Mouse (Mus musculus) embryonic facial prominence, embryonic 13.5 days (tissue): Measurements from ENCODE around the gene Pcp4l1. TPM values are rescaled to one million over a fixed set of nuclear protein-coding genes. Genes with fewer than 3 reads are reported as not detected.
A peak's percentile ranks its signal among the peaks of the same experiment; 100 is the strongest.

ENCODE experiments used
- ATAC-seq: fragments of 200-750 bp; cut with Nextera tagmentation; 2 replicates; pipeline ENCODE4 v1.8.0; 2017; ENCODE audit warnings: low read depth; ENCODE audit not compliant: insufficient number of reproducible peaks, insufficient read depth, low FRiP score, low TSS enrichment
- H3K27ac ChIP-seq: fragments of 300-500 bp; sonication (generic); 2 replicates; pipeline ENCODE4 v1.5.1; 2015; ENCODE audit warnings: moderate library complexity, mild to moderate bottlenecking, inconsistent platforms
- H3K27me3 ChIP-seq: fragments of 300-500 bp; sonication (generic); 2 replicates; pipeline ENCODE4 v1.6.1; 2015; ENCODE audit warnings: mild to moderate bottlenecking, inconsistent platforms
- H3K36me3 ChIP-seq: fragments of 300-500 bp; sonication (generic); 2 replicates; pipeline ENCODE4 v1.6.1; 2015; ENCODE audit warnings: mild to moderate bottlenecking, inconsistent platforms
- H3K4me1 ChIP-seq: fragments of 300-500 bp; sonication (generic); 2 replicates; pipeline ENCODE4 v1.6.1; 2015; ENCODE audit warnings: inconsistent platforms
- H3K4me2 ChIP-seq: fragments of 300-500 bp; sonication (generic); 2 replicates; pipeline ENCODE4 v1.6.1; 2015; ENCODE audit warnings: moderate library complexity, mild to moderate bottlenecking, inconsistent platforms
- H3K4me3 ChIP-seq: fragments of 300-500 bp; sonication (generic); 2 replicates; pipeline ENCODE4 v1.5.1; 2015; ENCODE audit warnings: mild to moderate bottlenecking, inconsistent platforms
- H3K9ac ChIP-seq: fragments of 300-500 bp; sonication (generic); 2 replicates; pipeline ENCODE4 v1.6.1; 2015; ENCODE audit warnings: mild to moderate bottlenecking, inconsistent platforms
- H3K9me3 ChIP-seq: fragments of 300-500 bp; sonication (generic); 2 replicates; pipeline ENCODE4 v1.6.1; 2016; ENCODE audit warnings: inconsistent platforms
- WGBS: fragments of 180-500 bp; shearing (Covaris S2); methylation state at CpG from one replicate; pipeline ENCODE4 v1.1.7; 2015; ENCODE audit warnings: mixed read lengths; 5-methylcytosine and 5-hydroxymethylcytosine counted together
- polyA plus RNA-seq: library from polyadenylated mRNA; unstranded; fragments of >200 nt; fragmentation: Nextera tagmentation; extraction: Ambion mirVana; gene quantifications from 2 replicates; pipeline ENCODE4 v1.2.1, GENCODE M21; 2015

The Pcp4l1 gene
- polyA plus RNA-seq, 1 experiment from 2014 or later, result 25.2 TPM

- no peak overlapping the region for H3K4me2 ChIP-seq
- peaks cover 5% of the 10 kb centered on the region; the same call in 1 of the 2 replicates for H3K4me1 ChIP-seq
- no peak for ATAC-seq
- H3K9ac ChIP-seq, result no peak overlapping the region
- H3K4me3 ChIP-seq, result no peak overlapping the region
- no peaks in the 10 kb centered on the region; the same call in 1 of the 2 replicates for H3K27me3 ChIP-seq
- H3K27ac ChIP-seq, result 0 out of 2 replicates have a peak overlapping the region, but pooled peaks have one; percentile 44
- WGBS, result 59% methylated on average over 3 of the region's 3 CpGs
- no peaks in the 10 kb centered on the region for H3K9me3 ChIP-seq
- no peaks in the 10 kb centered on the region for H3K36me3 ChIP-seq
Measured at GRCm38 (mm10) chr1:171183620-171184019, 12.4 kb downstream of the Pcp4l1 start.

DNA sequence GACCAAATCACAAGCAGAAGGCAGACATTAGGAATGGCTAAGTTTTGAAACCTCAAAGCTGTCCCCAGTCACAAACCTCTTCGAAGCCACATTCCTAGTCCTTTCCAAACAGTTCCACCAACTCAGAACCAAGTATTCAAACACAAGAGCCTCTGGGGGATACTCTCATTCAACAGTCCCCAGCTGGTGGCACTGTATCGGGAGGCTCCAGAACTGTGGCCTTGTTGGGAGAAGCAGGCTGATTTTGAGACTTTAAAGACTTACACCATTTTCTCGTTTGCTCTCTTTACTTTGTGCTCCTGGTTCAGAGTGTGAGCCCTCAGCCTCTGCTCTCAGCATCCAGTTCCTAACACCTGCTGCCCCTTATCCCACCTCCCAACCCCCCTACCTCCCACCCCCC, 13.0 kb downstream of the Pcp4l1 start:
- WGBS, result 80% methylated on average over 3 of the region's 3 CpGs
- H3K4me1 ChIP-seq, result peaks cover under 1% of the 10 kb centered on the region; the same call in 1 of the 2 replicates
- H3K9ac ChIP-seq, result no peak overlapping the region
- no peak overlapping the region for H3K4me2 ChIP-seq
- H3K4me3 ChIP-seq, result no peak overlapping the region
- ATAC-seq, result no peak
- H3K27me3 ChIP-seq, result no peaks in the 10 kb centered on the region; the same call in 1 of the 2 replicates
- H3K27ac ChIP-seq, result no peak overlapping the region
- no peaks in the 10 kb centered on the region for H3K36me3 ChIP-seq
- no peaks in the 10 kb centered on the region for H3K9me3 ChIP-seq

GRCm38 (mm10) chr1:171179487-171180171, 16.4 kb downstream of the Pcp4l1 start:
- Histone ChIP-seq H3K27ac (no peak overlapping the region), H3K4me1 (no peaks in the 10 kb centered on the region), H3K36me3 (no peaks in the 10 kb centered on the region), H3K4me3 (no peak overlapping the region), H3K9ac (no peak overlapping the region), H3K27me3 (no peaks in the 10 kb centered on the region), H3K4me2 (no peak overlapping the region), H3K9me3 (no peaks in the 10 kb centered on the region)
- ATAC-seq, result no peak
- 72% methylated on average over 5 of the region's 5 CpGs for WGBS

DNA sequence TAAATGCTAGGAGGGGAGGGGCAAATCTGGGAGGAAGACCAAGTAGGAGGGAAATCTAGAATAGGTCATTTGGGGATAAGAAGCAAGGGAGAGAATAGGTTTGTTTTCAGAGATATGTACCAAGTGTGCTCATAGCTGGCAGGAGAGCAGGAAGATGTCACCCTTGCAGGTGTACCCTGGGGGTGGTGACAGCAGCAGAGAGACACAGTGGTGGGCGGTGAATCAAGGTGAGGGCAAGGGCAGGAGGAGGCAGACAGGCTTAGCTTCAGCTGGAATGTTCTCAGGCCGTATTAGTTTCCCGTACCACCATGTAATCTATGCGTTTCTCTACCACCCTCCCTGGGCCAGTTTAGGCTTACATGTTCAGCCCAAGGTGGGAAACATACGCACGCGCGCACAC, 23.3 kb downstream of the Pcp4l1 start:
- Histone ChIP-seq H3K4me2 (no peak overlapping the region), H3K27me3 (no peaks in the 10 kb centered on the region), H3K9me3 (no peaks in the 10 kb centered on the region), H3K4me3 (no peak overlapping the region), H3K36me3 (no peaks in the 10 kb centered on the region), H3K9ac (no peak overlapping the region), H3K4me1 (no peaks in the 10 kb centered on the region), H3K27ac (no peak overlapping the region)
- no peak for ATAC-seq
- 91% methylated on average over 8 of the region's 8 CpGs for WGBS

GRCm38 (mm10) chr1:171171138-171171537, 24.9 kb downstream of the Pcp4l1 start:
- H3K4me2 ChIP-seq, result no peak overlapping the region
- no peaks in the 10 kb centered on the region for H3K27me3 ChIP-seq
- whole genome bisulfite sequencing, result 54% methylated on average over 3 of the region's 3 CpGs
- H3K4me1 ChIP-seq, result no peaks in the 10 kb centered on the region
- H3K9me3 ChIP-seq, result no peaks in the 10 kb centered on the region
- no peaks in the 10 kb centered on the region for H3K36me3 ChIP-seq
- peak overlapping the region; percentile 22; the same call in 1 of the 2 replicates for H3K27ac ChIP-seq
- no peak for ATAC-seq
- no peak overlapping the region for H3K9ac ChIP-seq
- H3K4me3 ChIP-seq, result no peak overlapping the region

DNA sequence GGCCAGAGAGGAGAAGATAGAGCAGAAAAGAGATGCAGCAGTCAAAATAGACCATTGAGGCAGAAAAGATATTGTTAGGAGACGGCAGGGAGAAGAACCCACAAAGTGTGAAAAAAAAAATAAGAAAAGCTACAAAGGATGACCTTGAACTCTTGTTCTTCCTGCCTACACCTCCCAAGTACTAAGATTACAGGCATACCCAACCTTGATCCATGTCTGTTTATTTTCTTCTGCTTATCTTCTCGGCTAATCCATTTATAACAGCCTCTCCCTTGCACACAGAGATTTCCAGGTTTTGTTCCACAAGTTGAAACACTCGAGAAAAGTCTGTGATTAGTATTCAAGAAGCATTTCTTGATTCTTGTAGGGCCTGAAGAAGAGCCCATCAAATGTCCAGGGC, 26.2 kb downstream of the Pcp4l1 start:
- H3K4me2 ChIP-seq, result no peak overlapping the region
- H3K36me3 ChIP-seq, result no peaks in the 10 kb centered on the region
- no peak overlapping the region for H3K9ac ChIP-seq
- no peak overlapping the region for H3K27ac ChIP-seq
- 66% methylated on average over 3 of the region's 3 CpGs for WGBS
- H3K27me3 ChIP-seq, result no peaks in the 10 kb centered on the region
- no peaks in the 10 kb centered on the region for H3K4me1 ChIP-seq
- no peak for ATAC-seq
- H3K9me3 ChIP-seq, result no peaks in the 10 kb centered on the region
- no peak overlapping the region for H3K4me3 ChIP-seq

GRCm38 (mm10) chr1:171168906-171169305, 27.2 kb downstream of the Pcp4l1 start:
- H3K4me1 ChIP-seq, result no peaks in the 10 kb centered on the region
- no peaks in the 10 kb centered on the region for H3K9me3 ChIP-seq
- H3K4me3 ChIP-seq, result no peak overlapping the region
- WGBS, result 88% methylated on average over 12 of the region's 12 CpGs
- no peaks in the 10 kb centered on the region for H3K27me3 ChIP-seq
- H3K36me3 ChIP-seq, result no peaks in the 10 kb centered on the region
- no peak overlapping the region for H3K4me2 ChIP-seq
- H3K9ac ChIP-seq, result no peak overlapping the region
- H3K27ac ChIP-seq, result no peak overlapping the region
- ATAC-seq, result no peak

GRCm38 (mm10) chr1:171165629-171166345, 30.3 kb downstream of the Pcp4l1 start:
- 79% methylated on average over 5 of the region's 5 CpGs for WGBS
- Histone ChIP-seq H3K9me3 (no peaks in the 10 kb centered on the region), H3K4me2 (no peak overlapping the region), H3K36me3 (no peaks in the 10 kb centered on the region), H3K9ac (no peak overlapping the region), H3K27me3 (0 out of 2 replicates have a peak, but pooled peaks cover 3% of the 10 kb centered on the region), H3K4me1 (no peaks in the 10 kb centered on the region), H3K4me3 (no peak overlapping the region), H3K27ac (no peak overlapping the region)
- ATAC-seq, result no peak

DNA sequence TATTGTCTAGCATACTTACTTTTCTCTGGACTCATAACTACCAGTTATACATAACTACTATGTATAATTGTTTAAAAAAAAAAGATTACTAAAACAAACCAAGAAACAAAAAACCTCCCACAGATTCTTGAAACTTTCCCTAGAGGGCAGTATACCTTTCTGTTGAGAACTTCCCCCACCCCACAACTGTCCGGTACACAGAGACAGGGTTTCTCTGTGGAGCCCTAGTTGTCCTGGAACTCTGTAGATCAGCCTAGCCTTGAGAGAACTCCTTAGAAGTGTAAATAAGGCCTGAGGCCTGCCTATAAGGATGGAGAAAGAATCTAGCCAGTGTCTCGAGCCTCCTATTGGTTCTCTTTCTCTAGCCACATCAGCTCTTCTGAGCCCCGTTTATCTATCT, 31.8 kb downstream of the Pcp4l1 start:
- H3K4me1 ChIP-seq, result peaks cover 10% of the 10 kb centered on the region
- no peak overlapping the region for H3K9ac ChIP-seq
- H3K9me3 ChIP-seq, result no peaks in the 10 kb centered on the region
- no peak overlapping the region for H3K4me2 ChIP-seq
- ATAC-seq, result no peak
- H3K36me3 ChIP-seq, result no peaks in the 10 kb centered on the region
- H3K27me3 ChIP-seq, result peaks cover 13% of the 10 kb centered on the region
- H3K27ac ChIP-seq, result no peak overlapping the region
- 35% methylated on average over 3 of the region's 3 CpGs for WGBS
- H3K4me3 ChIP-seq, result no peak overlapping the region

DNA sequence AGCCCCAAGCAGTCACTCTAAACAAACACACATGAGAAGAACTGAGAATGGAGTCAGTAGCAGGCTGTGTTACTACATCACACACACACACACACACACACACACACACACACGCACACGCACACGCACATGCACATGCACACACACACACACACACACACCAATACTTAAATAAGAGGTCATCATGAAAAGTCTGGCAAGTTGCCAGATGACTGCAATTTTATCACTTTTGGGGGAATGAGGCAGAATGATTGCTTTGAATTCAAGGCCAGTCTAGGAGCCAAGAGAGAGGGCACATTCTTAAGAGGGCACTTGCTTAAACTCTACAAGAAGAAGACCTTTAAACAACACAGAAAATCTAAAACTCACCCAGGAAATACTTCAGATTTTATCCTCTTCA, 33.5 kb downstream of the Pcp4l1 start:
- no peak overlapping the region for H3K4me3 ChIP-seq
- H3K9ac ChIP-seq, result no peak overlapping the region
- H3K27ac ChIP-seq, result no peak overlapping the region
- H3K27me3 ChIP-seq, result peaks cover 28% of the 10 kb centered on the region
- no peaks in the 10 kb centered on the region for H3K9me3 ChIP-seq
- WGBS, result 90% methylated on average over 3 of the region's 3 CpGs
- no peaks in the 10 kb centered on the region for H3K36me3 ChIP-seq
- ATAC-seq, result no peak
- peaks cover 10% of the 10 kb centered on the region for H3K4me1 ChIP-seq
- no peak overlapping the region for H3K4me2 ChIP-seq

GRCm38 (mm10) chr1:171159485-171159975, 36.5 kb downstream of the Pcp4l1 start:
- H3K4me2 ChIP-seq, result peak overlapping the region; percentile 59
- WGBS, result 4% methylated on average over 15 of the region's 15 CpGs
- H3K4me1 ChIP-seq, result peaks cover 10% of the 10 kb centered on the region
- peaks cover 40% of the 10 kb centered on the region for H3K27me3 ChIP-seq
- H3K36me3 ChIP-seq, result no peaks in the 10 kb centered on the region
- peak overlapping the region; percentile 37 for H3K4me3 ChIP-seq
- no peak overlapping the region for H3K27ac ChIP-seq
- ATAC-seq, result no peak
- H3K9me3 ChIP-seq, result no peaks in the 10 kb centered on the region
- H3K9ac ChIP-seq, result peak overlapping the region; percentile 52

GRCm38 (mm10) chr1:171157965-171158364, 38.1 kb downstream of the Pcp4l1 start:
- Histone ChIP-seq H3K4me3 (no peak overlapping the region), H3K9ac (no peak overlapping the region), H3K9me3 (no peaks in the 10 kb centered on the region), H3K4me2 (no peak overlapping the region), H3K27ac (no peak overlapping the region), H3K27me3 (peaks cover 40% of the 10 kb centered on the region), H3K4me1 (peaks cover 10% of the 10 kb centered on the region), H3K36me3 (no peaks in the 10 kb centered on the region)
- no peak for ATAC-seq
